Mouse (Mus musculus): Measurements from ENCODE around the gene Ythdf2. TPM values are rescaled to one million over a fixed set of nuclear protein-coding genes. Genes with fewer than 3 reads are reported as not detected.

Ythdf2 gene
- total and polyA plus RNA-seq, 3 experiments, result 80.4 to 979 (median 103) TPM

GRCm38 (mm10) chr4:132180710-132181109 is 31.4 kb downstream of the Ythdf2 start:
- TF ChIP-seq MYB (IDR thresholded peaks at IDR 0.05; ENCODE audit: low read depth, low read length), result no peak
- no peak for TF ChIP-seq MAX (IDR thresholded peaks at IDR 0.05; ENCODE audit: low read length)
- peak; percentile 40 to 60 (median 48) for TF ChIP-seq CTCF (IDR thresholded peaks at IDR 0.05 in 2 of 3, conservative IDR thresholded peaks at IDR 0.05 in 1 of 3; ENCODE audit: control insufficient read depth in 1 of 3, insufficient read depth in 1 of 3, low read depth in 2 of 3, low read length in 3 of 3, poor library complexity in 1 of 3, severe bottlenecking in 1 of 3)
- no peak for TF ChIP-seq HCFC1 (IDR thresholded peaks at IDR 0.05; ENCODE audit: low read depth, low read length)
- TF ChIP-seq MAFK (IDR thresholded peaks at IDR 0.05; ENCODE audit: borderline replicate concordance, low read depth, low read length), result no peak
- TF ChIP-seq ZC3H11A (IDR thresholded peaks at IDR 0.05; ENCODE audit: low read depth, low read length), result peak; percentile 36
- no peak for TF ChIP-seq ETS1 (IDR thresholded peaks at IDR 0.05; ENCODE audit: low read depth, low read length)
- TF ChIP-seq SMC3 (IDR thresholded peaks at IDR 0.05; ENCODE audit: low read depth, low read length), result peak; percentile 64
- peak; percentile 41 for TF ChIP-seq RAD21 (IDR thresholded peaks at IDR 0.05; ENCODE audit: low read depth, low read length)
- no peak for TF ChIP-seq POLR2A (IDR thresholded peaks at IDR 0.05; ENCODE audit: control insufficient read depth in 1 of 2, insufficient read depth in 1 of 2, low read depth in 1 of 2, low read length in 2 of 2, poor library complexity in 1 of 2)
- H3K4me3 ChIP-seq (ENCODE audit: control insufficient read depth in 1 of 2, insufficient read depth in 1 of 2, low read depth in 2 of 2, low read length in 2 of 2), result no peak overlapping the region
- peaks cover 0 to 10% of the 10 kb centered on the region in 2 experiments; a peak in 2 of 4 replicates for H3K36me3 ChIP-seq (ENCODE audit: control insufficient read depth in 1 of 2, insufficient read depth in 2 of 2, low read length in 2 of 2)
- H3K4me1 ChIP-seq (ENCODE audit: control insufficient read depth in 1 of 2, insufficient read depth in 2 of 2, low read length in 2 of 2), result no peaks in the 10 kb centered on the region
- no peaks in the 10 kb centered on the region for H3K9me3 ChIP-seq (replicated peaks; ENCODE audit: insufficient read depth, low read length)
- H3K79me2 ChIP-seq (ENCODE audit: control insufficient read depth, insufficient read depth, low read length, poor library complexity), result no peaks in the 10 kb centered on the region
- H3K9ac ChIP-seq (ENCODE audit: control insufficient read depth, low read depth, low read length, poor library complexity, severe bottlenecking), result no peak overlapping the region
- no peak overlapping the region for H3K27ac ChIP-seq (ENCODE audit: control insufficient read depth, low read depth, low read length)
- DNase-seq (ENCODE audit: low read depth, low spot score), result peak; percentile 52
- H3K27me3 ChIP-seq (ENCODE audit: control insufficient read depth in 1 of 2, insufficient read depth in 2 of 2, low read length in 2 of 2), result no peaks in the 10 kb centered on the region

DNA sequence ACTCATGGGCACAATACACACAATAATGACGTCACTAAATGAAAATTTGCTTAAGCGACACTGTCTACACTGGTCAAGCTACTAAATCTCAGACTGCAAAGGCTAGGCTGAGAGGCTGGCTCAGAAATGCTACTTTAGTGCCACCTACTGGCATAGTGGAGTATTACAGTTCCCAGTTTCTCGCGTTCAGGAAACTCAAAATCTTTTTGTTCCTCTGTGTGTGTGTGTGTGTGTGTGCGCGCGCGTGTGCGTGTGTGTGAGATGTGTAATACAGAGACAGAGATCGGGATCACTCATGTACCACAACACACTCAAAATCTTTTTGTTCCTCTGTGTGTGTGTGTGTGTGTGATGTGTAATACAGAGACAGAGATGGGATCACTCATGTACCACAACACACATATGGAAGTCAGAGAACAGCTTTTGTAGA is 33.5 kb downstream of the Ythdf2 start:
- Histone ChIP-seq H3K9me3 (replicated peaks; ENCODE audit: insufficient read depth, low read length) (no peaks in the 10 kb centered on the region), H3K27ac (ENCODE audit: control insufficient read depth, low read depth, low read length) (no peak overlapping the region), H3K79me2 (ENCODE audit: control insufficient read depth, insufficient read depth, low read length, poor library complexity) (no peaks in the 10 kb centered on the region), H3K4me3 (ENCODE audit: control insufficient read depth in 1 of 2, insufficient read depth in 1 of 2, low read depth in 2 of 2, low read length in 2 of 2) (no peak overlapping the region), H3K4me1 (ENCODE audit: control insufficient read depth in 1 of 2, insufficient read depth in 2 of 2, low read length in 2 of 2) (no peaks in the 10 kb centered on the region), H3K9ac (ENCODE audit: control insufficient read depth, low read depth, low read length, poor library complexity, severe bottlenecking) (no peak overlapping the region), H3K27me3 (ENCODE audit: control insufficient read depth in 1 of 2, insufficient read depth in 2 of 2, low read length in 2 of 2) (no peaks in the 10 kb centered on the region), H3K36me3 (ENCODE audit: control insufficient read depth in 1 of 2, insufficient read depth in 2 of 2, low read length in 2 of 2) (no peaks in the 10 kb centered on the region)
- peak; percentile 80 for DNase-seq (ENCODE audit: low read depth, low spot score)
- TF ChIP-seq ZC3H11A (IDR thresholded peaks at IDR 0.05; ENCODE audit: low read depth, low read length) (peak; percentile 73), KAT2A (conservative IDR thresholded peaks at IDR 0.05; ENCODE audit: low read depth, low read length) (no peak), SMC3 (IDR thresholded peaks at IDR 0.05; ENCODE audit: low read depth, low read length) (peak; percentile 68), CTCF (IDR thresholded peaks at IDR 0.05 in 2 of 3, conservative IDR thresholded peaks at IDR 0.05 in 1 of 3; ENCODE audit: control insufficient read depth in 1 of 3, insufficient read depth in 1 of 3, low read depth in 2 of 3, low read length in 3 of 3, poor library complexity in 1 of 3, severe bottlenecking in 1 of 3) (peak; percentile 70 to 86 (median 86)), RAD21 (IDR thresholded peaks at IDR 0.05; ENCODE audit: low read depth, low read length) (peak; percentile 81), NRF1 (IDR thresholded peaks at IDR 0.05; ENCODE audit: insufficient read depth, low read depth, low read length, poor library complexity, severe bottlenecking) (0 out of 2 replicates have a peak, but pooled peaks have one; percentile 16)

DNA sequence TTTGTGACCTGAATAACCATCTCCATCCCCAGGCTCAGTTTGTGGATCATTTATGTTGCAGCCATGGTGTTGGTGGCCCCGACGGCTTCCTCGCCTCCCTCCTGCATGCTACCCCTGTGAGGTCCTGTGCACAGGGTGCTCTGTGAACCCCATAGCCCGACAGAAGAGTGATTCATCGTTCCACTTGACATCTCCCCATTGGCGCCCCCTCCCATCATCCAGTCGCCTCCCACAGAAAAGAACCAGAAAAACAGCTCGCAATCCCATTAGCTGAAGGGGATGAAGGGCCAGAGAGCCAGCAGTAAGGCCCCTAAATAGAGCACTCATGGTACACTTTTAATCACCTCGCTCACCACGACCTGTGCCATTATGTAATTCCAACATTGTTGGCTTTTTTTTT is 35.6 kb downstream of the Ythdf2 start:
- peaks cover 0 to 3% of the 10 kb centered on the region in 2 experiments; a peak in 1 of 4 replicates for H3K4me1 ChIP-seq (ENCODE audit: control insufficient read depth in 1 of 2, insufficient read depth in 2 of 2, low read length in 2 of 2)
- no peaks in the 10 kb centered on the region for H3K9me3 ChIP-seq (replicated peaks; ENCODE audit: insufficient read depth, low read length)
- no peaks in the 10 kb centered on the region for H3K27me3 ChIP-seq (ENCODE audit: control insufficient read depth in 1 of 2, insufficient read depth in 2 of 2, low read length in 2 of 2)
- TF ChIP-seq HCFC1 (IDR thresholded peaks at IDR 0.05; ENCODE audit: low read depth, low read length) (no peak), ELF1 (IDR thresholded peaks at IDR 0.05; ENCODE audit: low read depth, low read length) (no peak), POLR2AphosphoS2 (IDR thresholded peaks at IDR 0.05; ENCODE audit: low read length) (no peak), CHD1 (IDR thresholded peaks at IDR 0.05; ENCODE audit: low read depth, low read length) (no peak), USF1 (IDR thresholded peaks at IDR 0.05; ENCODE audit: low read depth, low read length) (no peak)
- no peaks in the 10 kb centered on the region for H3K79me2 ChIP-seq (ENCODE audit: control insufficient read depth, insufficient read depth, low read length, poor library complexity)
- no peak overlapping the region for H3K9ac ChIP-seq (ENCODE audit: control insufficient read depth, low read depth, low read length, poor library complexity, severe bottlenecking)
- no peaks in the 10 kb centered on the region for H3K36me3 ChIP-seq (ENCODE audit: control insufficient read depth in 1 of 2, insufficient read depth in 2 of 2, low read length in 2 of 2)
- H3K4me3 ChIP-seq (ENCODE audit: control insufficient read depth in 1 of 2, insufficient read depth in 1 of 2, low read depth in 2 of 2, low read length in 2 of 2), result no peak overlapping the region
- no peak for DNase-seq (ENCODE audit: low read depth, low spot score)
- no peak overlapping the region for H3K27ac ChIP-seq (ENCODE audit: control insufficient read depth, low read depth, low read length)

All from MEL (cell line).